In the genomic region with DNA sequence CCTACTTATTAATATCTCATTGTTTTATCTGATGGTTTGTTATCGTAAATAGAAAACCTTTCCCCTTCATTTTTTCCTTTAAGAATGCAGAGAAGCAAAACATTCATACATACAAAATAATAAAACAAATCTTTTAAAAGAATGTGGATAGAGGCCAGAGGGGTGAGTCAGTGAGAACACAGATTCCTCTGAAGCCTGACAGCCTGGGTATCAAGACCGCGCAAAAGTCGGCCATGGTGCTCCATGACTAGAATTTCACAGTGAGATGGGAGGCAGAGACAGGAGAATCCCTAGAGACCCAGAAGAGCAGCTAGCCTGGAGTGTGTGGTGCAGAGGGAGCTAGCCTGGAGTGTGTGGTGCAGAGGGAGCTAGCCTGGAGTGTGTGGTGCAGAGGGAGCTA, we compare ENCODE assay signal across 26 mouse cellular contexts.
DNase-seq lines count a peak whose midpoint lies in the region; ATAC-seq lines count a peak whose summit lies in the region.
"Had no signal": no experiment of that assay in that cellular context is flagged by ENCODE, and none has a peak within 500 bp of the region (broad histone marks: within the 10 kb centered on the region; RNA-seq: fewer than 3 reads in every experiment).

No protein-coding gene starts in this region.

- intact Hi-C loops in heart, postnatal 36 days (cut with DNase I), result no loop called here
- intact Hi-C loops in left cerebral cortex, postnatal 10 days (cut with DNase I), result no loop called here

- H3K4me3 ChIP-seq in embryonic facial prominence, embryonic 13.5 days, result no peak overlapping the region
- no peak overlapping the region for H3K4me3 ChIP-seq in midbrain, embryonic 10.5 days
- H3K4me3 ChIP-seq: heart, embryonic 12.5 days; heart, embryonic 15.5 days; hindbrain, embryonic 12.5 days; hindbrain, embryonic 15.5 days had no signal

- H3K4me1 ChIP-seq in embryonic facial prominence, embryonic 13.5 days, result no peaks in the 10 kb centered on the region; the same call in 1 of the 2 replicates
- H3K4me1 ChIP-seq in midbrain, embryonic 10.5 days, result no peaks in the 10 kb centered on the region
- H3K4me1 ChIP-seq: heart, embryonic 12.5 days; heart, embryonic 15.5 days; hindbrain, embryonic 12.5 days; hindbrain, embryonic 15.5 days had no signal

- H3K9ac ChIP-seq in embryonic facial prominence, embryonic 13.5 days, result no peak overlapping the region
- H3K9ac ChIP-seq: forebrain, postnatal 0 days; heart, embryonic 12.5 days; heart, embryonic 15.5 days; hindbrain, embryonic 12.5 days; hindbrain, embryonic 15.5 days had no signal

- peak; percentile 3 to 6 for DNase-seq in heart, adult 18-20 months
- DNase-seq in heart, postnatal 36 days, result no peak
- peak; percentile 76 for DNase-seq in 3T3-L1 (ENCODE audit: low read depth, low spot score)
- peak; percentile 82 for DNase-seq in Muller cell, postnatal 12 days (ENCODE audit: inconsistent ontology term)
- no peak for DNase-seq in left cerebral cortex, postnatal 10 days (ENCODE audit: extremely low spot score in 1 of 2, low spot score in 2 of 2)
- DNase-seq in midbrain, embryonic 10.5 days (ENCODE audit: low spot score), result no peak
- DNase-seq: adrenal gland, adult 8-10 months; adrenal gland, postnatal 25 days; cerebellum, adult 11-12 months; cerebellum, adult 8-10 months; cerebellum, postnatal 10 days; cerebellum, postnatal 36 days; forebrain, postnatal 0 days; gastrocnemius, postnatal 25 days; heart, postnatal 10 days; heart, postnatal 4 days; kidney, adult 2 months had no signal

- H3K4me2 ChIP-seq in embryonic facial prominence, embryonic 13.5 days, result no peak overlapping the region
- H3K4me2 ChIP-seq: heart, embryonic 12.5 days; heart, embryonic 15.5 days; hindbrain, embryonic 12.5 days; hindbrain, embryonic 15.5 days had no signal

- no peak for ATAC-seq in embryonic facial prominence, embryonic 13.5 days (ENCODE audit: insufficient number of reproducible peaks, insufficient read depth, low FRiP score, low TSS enrichment, low read depth)
- no peak for ATAC-seq in frontal cortex, adult (ENCODE audit: low TSS enrichment)
- ATAC-seq: activated CD4-positive, CD25-positive, alpha-beta regulatory T cell, adult 4 months; forebrain, embryonic 14.5 days; forebrain, postnatal 0 days; intestine, postnatal 0 days had no signal

- H3K9me3 ChIP-seq in embryonic facial prominence, embryonic 13.5 days, result no peaks in the 10 kb centered on the region
- no peaks in the 10 kb centered on the region for H3K9me3 ChIP-seq in midbrain, embryonic 10.5 days (replicated peaks)
- H3K9me3 ChIP-seq: heart, embryonic 12.5 days; heart, embryonic 15.5 days; hindbrain, embryonic 12.5 days; hindbrain, embryonic 15.5 days had no signal

- peak overlapping the region; percentile 68; the same call in 1 of the 2 replicates for H3K27ac ChIP-seq in embryonic facial prominence, embryonic 13.5 days
- no peak overlapping the region for H3K27ac ChIP-seq in midbrain, embryonic 10.5 days (replicated peaks)
- H3K27ac ChIP-seq: heart, embryonic 15.5 days; hindbrain, embryonic 12.5 days; hindbrain, embryonic 15.5 days had no signal

- WGBS in embryonic facial prominence, embryonic 13.5 days, result 61% methylated on average over 4 of the region's 4 CpGs
- WGBS in midbrain, embryonic 10.5 days, result 93% methylated on average over 4 of the region's 4 CpGs

- H3K36me3 ChIP-seq in embryonic facial prominence, embryonic 13.5 days, result no peaks in the 10 kb centered on the region
- no peaks in the 10 kb centered on the region for H3K36me3 ChIP-seq in midbrain, embryonic 10.5 days
- H3K36me3 ChIP-seq: heart, embryonic 12.5 days; heart, embryonic 15.5 days; hindbrain, embryonic 12.5 days; hindbrain, embryonic 15.5 days had no signal

- H3K27me3 ChIP-seq in embryonic facial prominence, embryonic 13.5 days, result no peaks in the 10 kb centered on the region
- no peaks in the 10 kb centered on the region for H3K27me3 ChIP-seq in midbrain, embryonic 10.5 days (ENCODE audit: low read depth, poor library complexity, severe bottlenecking)
- H3K27me3 ChIP-seq: heart, embryonic 12.5 days; heart, embryonic 15.5 days; hindbrain, embryonic 12.5 days; hindbrain, embryonic 15.5 days had no signal

Comparison
In these comparisons a context has a peak if more than half of its experiments do, and no peak if none do; other contexts are left out.
1. DNase-seq: peak in heart, adult 18-20 months (2 of 2), 3T3-L1 (single experiment) and Muller cell, postnatal 12 days (single experiment); none in heart, postnatal 36 days (0 of 2), left cerebral cortex, postnatal 10 days (0 of 2) and midbrain, embryonic 10.5 days (single experiment).